Mouse (Mus musculus) limb, embryonic 15.5 days (tissue): ENCODE measurements around the gene Ell. TPM values are rescaled to one million over a fixed set of nuclear protein-coding genes. Genes with fewer than 3 reads are reported as not detected.
A peak's percentile ranks its signal among the peaks of the same experiment; 100 is the strongest.

Experiments
- ATAC-seq: fragments of 200-750 bp; cut with Nextera tagmentation; 2 replicates; pipeline ENCODE4 v1.8.0; 2017; ENCODE audit warnings: low read depth, moderate TSS enrichment; ENCODE audit not compliant: insufficient number of reproducible peaks, low FRiP score, low TSS enrichment
- H3K27ac ChIP-seq: fragments of 300-500 bp; sonication (generic); 2 replicates; pipeline ENCODE4 v1.5.1; 2015; ENCODE audit warnings: moderate library complexity, mild to moderate bottlenecking, inconsistent platforms
- H3K27me3 ChIP-seq: fragments of 300-500 bp; sonication (generic); 2 replicates; pipeline ENCODE4 v1.6.1; 2015; ENCODE audit warnings: inconsistent platforms
- H3K36me3 ChIP-seq: fragments of 300-500 bp; sonication (generic); 2 replicates; pipeline ENCODE4 v1.6.1; 2015; ENCODE audit warnings: inconsistent platforms
- H3K4me1 ChIP-seq: fragments of 300-500 bp; sonication (generic); 2 replicates; pipeline ENCODE4 v1.6.1; 2015; ENCODE audit warnings: inconsistent platforms
- H3K4me2 ChIP-seq: fragments of 300-500 bp; sonication (generic); 2 replicates; pipeline ENCODE4 v1.6.1; 2015; ENCODE audit warnings: mild to moderate bottlenecking, inconsistent platforms
- H3K4me3 ChIP-seq: fragments of 300-500 bp; sonication (generic); 2 replicates; pipeline ENCODE4 v1.5.1; 2015; ENCODE audit warnings: mild to moderate bottlenecking, inconsistent platforms
- H3K9ac ChIP-seq: fragments of 300-500 bp; sonication (generic); 2 replicates; pipeline ENCODE4 v1.6.1; 2015; ENCODE audit warnings: inconsistent platforms
- H3K9me3 ChIP-seq: fragments of 300-500 bp; sonication (generic); 2 replicates; pipeline ENCODE4 v1.6.1; 2016; ENCODE audit warnings: inconsistent platforms
- WGBS: fragments of 180-500 bp; shearing (Covaris S2); methylation state at CpG from one replicate; pipeline ENCODE4 v1.1.7; 2015; 5-methylcytosine and 5-hydroxymethylcytosine counted together
- polyA plus RNA-seq: library from polyadenylated mRNA; unstranded; fragments of >200 nt; fragmentation: Nextera tagmentation; extraction: Ambion mirVana; gene quantifications from 2 replicates; pipeline ENCODE4 v1.2.1, GENCODE M21; 2015

Ell gene
- polyA plus RNA-seq, 1 experiment from 2014 or later = 20.4 TPM

- WGBS = 76% methylated on average over 6 of the region's 6 CpGs
- H3K36me3 ChIP-seq = no peaks in the 10 kb centered on the region
- ATAC-seq = no peak
Measured at GRCm38 (mm10) chr8:70544200-70544687, 5.0 kb downstream of the Ell start.

GRCm38 (mm10) chr8:70546412-70546811 lies 7.2 kb downstream of the Ell start:
- whole genome bisulfite sequencing = 87% methylated on average over 4 of the region's 4 CpGs
- Histone ChIP-seq H3K4me3 (no peak overlapping the region), H3K9ac (no peak overlapping the region), H3K27ac (no peak overlapping the region), H3K27me3 (no peaks in the 10 kb centered on the region), H3K4me1 (peaks cover 17% of the 10 kb centered on the region), H3K9me3 (no peaks in the 10 kb centered on the region), H3K36me3 (no peaks in the 10 kb centered on the region), H3K4me2 (no peak overlapping the region)
- ATAC-seq = no peak

More at GRCm38 (mm10) chr8:70544200-70544687, 5.0 kb downstream of the Ell start:
- H3K4me1 ChIP-seq = peaks cover 31% of the 10 kb centered on the region
- H3K9me3 ChIP-seq = no peaks in the 10 kb centered on the region
- H3K4me3 ChIP-seq = no peak overlapping the region
- H3K27me3 ChIP-seq = no peaks in the 10 kb centered on the region
- H3K9ac ChIP-seq = no peak overlapping the region
- no peak overlapping the region for H3K4me2 ChIP-seq
- no peak overlapping the region for H3K27ac ChIP-seq

- Histone ChIP-seq H3K9me3 (no peaks in the 10 kb centered on the region), H3K4me2 (no peak overlapping the region), H3K27ac (no peak overlapping the region), H3K4me1 (peaks cover 18% of the 10 kb centered on the region; the same call in 1 of the 2 replicates), H3K27me3 (no peaks in the 10 kb centered on the region), H3K9ac (no peak overlapping the region), H3K4me3 (no peak overlapping the region), H3K36me3 (no peaks in the 10 kb centered on the region)
- no peak for ATAC-seq
- WGBS = 89% methylated on average over 6 of the region's 6 CpGs
Measured at GRCm38 (mm10) chr8:70547762-70548161, 8.5 kb downstream of the Ell start.

DNA sequence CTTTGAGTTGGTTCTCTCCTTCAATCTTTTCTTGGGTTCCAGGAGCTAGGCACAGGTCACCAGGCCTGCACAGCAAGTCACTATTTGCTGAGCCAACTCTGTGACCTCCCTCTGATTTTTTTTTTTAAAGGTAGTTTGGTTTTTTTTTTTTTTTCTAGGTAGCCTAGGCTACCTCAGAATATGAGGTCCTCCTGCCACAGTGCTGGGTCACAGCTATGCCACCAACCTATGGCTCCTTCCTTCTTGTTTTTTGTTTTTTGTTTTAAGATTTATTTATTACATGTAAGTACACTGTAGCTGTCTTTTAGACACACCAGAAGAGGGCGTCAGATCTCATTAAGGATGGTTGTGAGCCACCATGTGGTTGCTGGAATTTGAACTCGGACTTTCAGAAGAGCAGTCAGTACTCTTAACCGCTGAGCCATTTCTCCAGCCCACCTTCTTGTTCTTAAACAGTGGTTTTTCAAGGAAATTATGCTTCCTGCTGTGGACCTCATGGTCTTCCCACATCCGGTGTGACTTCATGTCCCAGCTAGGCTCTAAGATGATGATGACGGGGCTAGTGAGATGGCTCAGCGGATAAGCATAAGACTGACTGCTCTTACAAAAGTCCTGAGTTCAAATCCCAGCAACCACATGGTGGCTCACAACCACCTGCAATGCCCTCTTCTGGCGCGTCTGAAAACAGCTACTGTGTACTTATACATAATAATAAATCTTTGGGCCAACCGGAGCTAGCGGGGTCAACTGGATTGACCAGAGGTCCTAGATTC lies 10.3 kb downstream of the Ell start:
- no peak overlapping the region for H3K4me3 ChIP-seq
- H3K27me3 ChIP-seq = no peaks in the 10 kb centered on the region
- no peak for ATAC-seq
- no peak overlapping the region for H3K9ac ChIP-seq
- H3K9me3 ChIP-seq = no peaks in the 10 kb centered on the region
- H3K4me1 ChIP-seq = peaks cover 25% of the 10 kb centered on the region
- 92% methylated on average over 10 of the region's 10 CpGs for WGBS
- no peaks in the 10 kb centered on the region for H3K36me3 ChIP-seq
- no peak overlapping the region for H3K27ac ChIP-seq
- no peak overlapping the region for H3K4me2 ChIP-seq

DNA sequence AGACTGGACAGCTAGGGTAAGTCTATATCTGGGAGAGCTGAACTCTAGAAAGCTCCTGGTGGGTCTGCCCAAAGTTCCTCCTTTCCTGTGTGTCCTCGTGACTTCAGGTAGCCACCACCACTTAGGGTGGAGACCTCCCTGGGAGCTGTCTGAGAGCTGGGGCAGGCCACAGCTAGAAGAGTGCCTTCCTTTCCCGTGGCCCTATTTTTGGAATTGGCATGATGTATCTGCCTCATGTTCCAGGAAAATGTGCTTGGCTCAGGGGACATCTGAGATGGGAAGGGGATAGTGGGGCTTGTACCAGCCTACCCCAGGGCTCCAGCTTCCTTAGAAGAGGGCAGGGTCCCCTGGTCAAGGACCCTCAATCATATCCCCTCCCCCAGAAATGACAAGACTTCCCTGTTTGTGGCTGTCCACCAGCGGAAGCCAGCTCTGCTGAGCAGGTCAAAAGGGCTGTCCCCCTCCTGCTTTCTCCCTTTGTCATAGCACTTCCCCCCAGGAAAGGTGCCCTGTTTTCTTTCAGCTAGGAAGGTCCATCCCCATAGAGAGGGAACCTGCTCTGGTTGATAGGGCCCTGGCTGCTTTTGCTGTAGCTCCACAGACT lies 12.4 kb downstream of the Ell start:
- Histone ChIP-seq H3K27ac (no peak overlapping the region), H3K4me3 (no peak overlapping the region), H3K4me1 (peaks cover 25% of the 10 kb centered on the region), H3K9ac (no peak overlapping the region), H3K4me2 (no peak overlapping the region), H3K36me3 (0 out of 2 replicates have a peak, but pooled peaks cover 3% of the 10 kb centered on the region), H3K27me3 (no peaks in the 10 kb centered on the region), H3K9me3 (no peaks in the 10 kb centered on the region)
- no peak for ATAC-seq
- WGBS = 68% methylated on average over 3 of the region's 3 CpGs

GRCm38 (mm10) chr8:70552836-70553235 lies 13.6 kb downstream of the Ell start:
- Histone ChIP-seq H3K4me3 (no peak overlapping the region), H3K27ac (no peak overlapping the region), H3K9ac (no peak overlapping the region), H3K4me1 (peaks cover 24% of the 10 kb centered on the region), H3K4me2 (no peak overlapping the region), H3K36me3 (peaks cover 8% of the 10 kb centered on the region; the same call in 1 of the 2 replicates), H3K27me3 (no peaks in the 10 kb centered on the region), H3K9me3 (no peaks in the 10 kb centered on the region)
- ATAC-seq = no peak
- 56% methylated on average over 1 of the region's 1 CpGs for WGBS

DNA sequence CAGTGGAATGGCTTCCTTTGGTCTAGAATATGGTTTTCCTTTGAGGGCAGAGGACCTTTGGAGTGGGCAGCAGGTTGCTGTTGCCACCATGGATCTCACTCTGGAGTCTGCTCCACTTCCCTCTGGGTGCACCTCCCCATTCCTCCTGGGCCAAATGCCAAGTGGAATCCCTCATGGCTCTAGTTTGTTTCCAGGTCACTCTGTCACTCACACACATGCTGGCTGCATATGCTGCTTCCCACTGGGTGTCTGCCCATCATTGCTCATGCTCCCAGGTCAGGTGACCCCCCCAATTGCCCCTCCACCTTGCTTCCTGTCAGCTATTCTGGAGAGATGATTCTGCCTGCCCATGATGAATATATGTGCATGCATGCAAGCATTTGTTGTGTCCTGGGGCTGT lies 14.5 kb downstream of the Ell start:
- no peaks in the 10 kb centered on the region for H3K27me3 ChIP-seq
- no peak overlapping the region for H3K4me3 ChIP-seq
- no peak for ATAC-seq
- no peaks in the 10 kb centered on the region for H3K9me3 ChIP-seq
- peaks cover 25% of the 10 kb centered on the region for H3K4me1 ChIP-seq
- no peak overlapping the region for H3K27ac ChIP-seq
- H3K4me2 ChIP-seq = no peak overlapping the region
- H3K36me3 ChIP-seq = peaks cover 8% of the 10 kb centered on the region; the same call in 1 of the 2 replicates
- H3K9ac ChIP-seq = no peak overlapping the region

GRCm38 (mm10) chr8:70555079-70555747 lies 16.0 kb downstream of the Ell start:
- H3K27me3 ChIP-seq = no peaks in the 10 kb centered on the region
- no peak overlapping the region for H3K4me3 ChIP-seq
- peaks cover 8% of the 10 kb centered on the region; the same call in 1 of the 2 replicates for H3K36me3 ChIP-seq
- no peak overlapping the region for H3K27ac ChIP-seq
- peaks cover 31% of the 10 kb centered on the region for H3K4me1 ChIP-seq
- no peak overlapping the region for H3K4me2 ChIP-seq
- ATAC-seq = no peak
- 86% methylated on average over 4 of the region's 4 CpGs for WGBS
- H3K9me3 ChIP-seq = no peaks in the 10 kb centered on the region
- H3K9ac ChIP-seq = no peak overlapping the region

- no peak for ATAC-seq
- no peak overlapping the region for H3K4me2 ChIP-seq
- peaks cover 35% of the 10 kb centered on the region for H3K4me1 ChIP-seq
- WGBS = 60% methylated on average over 4 of the region's 4 CpGs
- H3K9me3 ChIP-seq = no peaks in the 10 kb centered on the region
- peaks cover 11% of the 10 kb centered on the region for H3K36me3 ChIP-seq
- H3K27ac ChIP-seq = no peak overlapping the region
- H3K27me3 ChIP-seq = no peaks in the 10 kb centered on the region
- H3K4me3 ChIP-seq = no peak overlapping the region
- 0 out of 2 replicates have a peak overlapping the region, but pooled peaks have one; percentile 1 for H3K9ac ChIP-seq
Measured at GRCm38 (mm10) chr8:70558334-70558733, 19.1 kb downstream of the Ell start.

DNA sequence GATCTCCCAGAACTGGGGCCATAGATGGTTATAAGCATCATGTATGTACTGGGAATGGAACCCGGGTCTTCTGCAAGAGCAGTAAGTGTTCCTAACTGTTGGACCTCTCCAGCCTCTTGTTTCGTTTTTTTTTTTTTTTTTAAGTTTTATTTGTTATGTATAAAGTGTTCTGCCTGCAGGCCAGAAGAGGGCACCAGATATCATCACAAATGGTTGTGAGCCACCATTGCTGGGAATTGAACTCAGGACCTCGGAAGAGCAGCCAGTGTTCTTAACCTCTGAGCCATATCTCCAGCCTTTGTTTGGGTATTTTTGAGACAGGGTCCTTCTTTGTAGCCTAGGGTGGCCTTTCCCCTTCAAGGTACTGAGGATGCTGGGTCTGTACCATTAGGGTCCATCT lies 19.7 kb downstream of the Ell start:
- Histone ChIP-seq H3K9me3 (no peaks in the 10 kb centered on the region), H3K4me3 (no peak overlapping the region), H3K36me3 (peaks cover 11% of the 10 kb centered on the region), H3K9ac (no peak overlapping the region), H3K4me2 (no peak overlapping the region), H3K27ac (no peak overlapping the region), H3K27me3 (no peaks in the 10 kb centered on the region), H3K4me1 (peaks cover 29% of the 10 kb centered on the region)
- 71% methylated on average over 3 of the region's 3 CpGs for WGBS
- no peak for ATAC-seq

DNA sequence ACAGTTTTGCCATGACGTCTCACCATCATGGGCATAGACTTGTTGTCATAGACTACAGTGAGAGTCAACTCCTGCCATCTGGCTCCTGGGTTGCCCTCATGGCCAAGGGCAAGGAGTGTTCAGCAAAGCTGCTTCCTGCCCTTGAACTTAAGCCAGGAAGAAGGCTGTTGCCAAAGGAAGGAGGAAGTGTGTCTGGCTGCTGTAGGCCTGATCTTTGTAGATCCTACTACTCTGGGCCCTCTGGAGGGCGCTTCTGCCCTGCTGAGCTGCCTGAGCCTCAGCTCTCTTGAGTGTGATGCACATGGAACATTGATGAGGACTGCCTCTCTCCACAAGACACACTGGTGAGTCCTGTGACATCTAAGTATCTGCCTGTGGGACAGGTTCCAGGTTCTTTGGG lies 20.8 kb downstream of the Ell start:
- Histone ChIP-seq H3K27ac (no peak overlapping the region), H3K36me3 (peaks cover 11% of the 10 kb centered on the region), H3K4me3 (no peak overlapping the region), H3K4me2 (no peak overlapping the region), H3K27me3 (no peaks in the 10 kb centered on the region), H3K9me3 (no peaks in the 10 kb centered on the region), H3K4me1 (peaks cover 36% of the 10 kb centered on the region), H3K9ac (no peak overlapping the region)
- no peak for ATAC-seq
- WGBS = 83% methylated on average over 2 of the region's 2 CpGs

- Histone ChIP-seq H3K4me1 (peaks cover 40% of the 10 kb centered on the region), H3K9me3 (no peaks in the 10 kb centered on the region), H3K4me3 (no peak overlapping the region), H3K4me2 (no peak overlapping the region), H3K9ac (no peak overlapping the region), H3K27ac (no peak overlapping the region), H3K36me3 (peaks cover 11% of the 10 kb centered on the region), H3K27me3 (no peaks in the 10 kb centered on the region)
- 69% methylated on average over 3 of the region's 3 CpGs for WGBS
- no peak for ATAC-seq
Measured at GRCm38 (mm10) chr8:70560564-70560963, 21.3 kb downstream of the Ell start.
